Mouse (Mus musculus) ES-E14 (cell line): ENCODE measurements around the gene Hoxb5.

Experiments used
- CHD2 ChIP-seq: IDR thresholded peaks from 2 replicates; pipeline ENCODE4 v1.6.1; 2014; ENCODE audit warnings: mild to moderate bottlenecking, low read depth, low read length, inconsistent platforms
- HCFC1 ChIP-seq: IDR thresholded peaks from 2 replicates; pipeline ENCODE4 v1.6.1; 2012; ENCODE audit warnings: low read length, inconsistent platforms, borderline replicate concordance; ENCODE audit not compliant: insufficient read depth
- MAFK ChIP-seq: IDR thresholded peaks from 2 replicates; pipeline ENCODE4 v1.6.1; 2014; ENCODE audit warnings: mild to moderate bottlenecking, low read depth, low read length, inconsistent platforms; ENCODE audit not compliant: insufficient read depth
- ZC3H11A ChIP-seq: IDR thresholded peaks from 2 replicates; pipeline ENCODE4 v1.6.1; 2012; ENCODE audit warnings: low read depth, mild to moderate bottlenecking, inconsistent platforms, low read length, borderline replicate concordance
- ZNF384 ChIP-seq: IDR thresholded peaks from 2 replicates; pipeline ENCODE4 v1.6.1; 2012; ENCODE audit warnings: low read depth, low read length, inconsistent platforms

- TF ChIP-seq ZNF384 (no peak; the same call in 1 of the 2 replicates), ZC3H11A (no peak), MAFK (no peak), CHD2 (no peak), HCFC1 (no peak)
Measured at GRCm38 (mm10) chr11:96319910-96320309, 16.8 kb downstream of the Hoxb5 start.
